Mouse (Mus musculus) gastrocnemius, postnatal 14 days (tissue): Measurements from ENCODE around the gene Ralgds. TPM values are rescaled to one million over a fixed set of nuclear protein-coding genes. Genes with fewer than 3 reads are reported as not detected.
"Not testable (repeated sequence)": the region's sequence is repeated elsewhere in the genome, so short reads cannot be mapped to it uniquely, and the experiment has no call there.

ENCODE experiments used
- DNase-seq: peaks from one replicate; pipeline ENCODE4 v3.0.0; 2021; ENCODE audit warnings: mixed read lengths
- intact Hi-C: fragments of 180-260 bp; cut with DNase I; formaldehyde crosslinking; loops from one replicate; pipeline ENCODE4 v1.15.1; 2025; ENCODE audit warnings: low total_unique reads
- long read RNA-seq, 2 experiments: library from polyadenylated mRNA; stranded (forward); transcript quantifications; one replicate each; pipeline ENCODE4 v2.0.0; 2021
- total RNA-seq, 2 experiments: library from RNA; stranded (reverse); gene quantifications; 2 replicates each; pipeline ENCODE4 v1.2.3; 2021

The Ralgds gene
- total RNA-seq, result 10 to 100 TPM; 17.1 to 25.3 TPM
- long read RNA-seq, experiment 1, transcript Ralgds-202 (18 exons, 3,102 nt), result minor isoform, 9 of 37 reads
- long read RNA-seq, experiment 1, transcript Ralgds-203 (18 exons, 3,683 nt), result major isoform, 18 of 37 reads
- long read RNA-seq, experiment 1, partial matches to known transcripts, result 4 of 37 reads
- long read RNA-seq, experiment 1, other reads (novel, unspliced or antisense), result 6 of 37 reads
- long read RNA-seq, experiment 2, transcript Ralgds-202 (18 exons, 3,102 nt), result minor isoform, 12 of 47 reads
- long read RNA-seq, experiment 2, transcript Ralgds-203 (18 exons, 3,683 nt), result major isoform, 15 of 47 reads
- long read RNA-seq, experiment 2, partial matches to known transcripts, result 5 of 47 reads
- long read RNA-seq, experiment 2, other reads (novel, unspliced or antisense), result 14 of 47 reads

DNA sequence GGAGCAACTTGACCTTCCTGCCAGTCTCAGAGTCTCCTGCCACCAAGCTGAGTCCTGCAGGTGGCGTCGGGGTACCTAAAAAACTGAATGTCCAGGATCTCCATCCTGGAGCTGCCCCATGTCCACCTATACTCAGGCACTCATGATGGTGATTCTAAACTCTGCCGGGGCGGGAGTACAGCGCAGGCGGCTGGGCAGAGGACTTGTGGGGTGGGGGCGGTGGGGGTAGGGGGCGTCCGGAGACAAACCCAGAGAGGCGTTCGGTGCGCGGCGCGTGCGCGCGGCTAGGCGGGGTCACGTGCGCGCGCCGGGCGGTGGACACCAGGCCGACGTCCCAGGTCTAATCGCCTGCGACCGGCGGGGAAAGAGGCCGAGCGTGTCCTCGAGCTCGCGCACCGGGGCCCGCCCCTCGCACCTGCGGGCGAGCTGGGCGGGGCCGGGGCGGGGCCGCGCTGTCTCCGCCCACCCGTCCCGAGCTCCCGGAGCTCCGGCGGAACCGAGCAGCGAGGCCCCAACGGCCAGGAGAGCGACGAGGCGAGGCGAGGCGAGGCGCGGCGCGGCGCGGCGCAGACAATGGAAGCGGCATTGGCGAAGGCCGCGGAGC lies at the start of gene Ralgds:
TSS of gene Ralgds (plus strand) at position 328 of the 604 bp plus-strand sequence.
- intact Hi-C loops, result loop anchor here (10.0 kb wide), 1 partner anchor 72 kb away; the partner anchor contains the start of gene Gtf3c5
- DNase-seq, result no peak

DNA sequence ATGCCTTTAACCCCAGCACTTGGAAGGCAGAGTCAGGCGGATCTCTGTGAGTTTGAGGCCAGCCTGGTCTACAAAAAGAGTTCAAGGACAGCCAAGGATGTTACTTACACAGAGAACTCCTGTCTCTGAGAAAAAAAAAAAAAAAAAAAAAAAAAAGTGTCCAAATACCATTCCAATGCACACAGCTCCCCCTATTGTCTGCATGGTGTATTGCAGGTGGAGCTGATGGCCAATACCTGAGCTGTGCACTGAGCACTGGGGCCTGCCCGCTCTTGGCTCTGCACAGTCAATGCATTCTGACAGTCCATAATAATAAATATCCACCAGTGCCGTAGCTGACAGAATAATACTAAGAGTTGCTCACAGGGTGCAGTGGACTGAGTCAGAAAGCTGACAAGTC lies 49.0 kb upstream of the Ralgds start:
- no peak for DNase-seq

DNA sequence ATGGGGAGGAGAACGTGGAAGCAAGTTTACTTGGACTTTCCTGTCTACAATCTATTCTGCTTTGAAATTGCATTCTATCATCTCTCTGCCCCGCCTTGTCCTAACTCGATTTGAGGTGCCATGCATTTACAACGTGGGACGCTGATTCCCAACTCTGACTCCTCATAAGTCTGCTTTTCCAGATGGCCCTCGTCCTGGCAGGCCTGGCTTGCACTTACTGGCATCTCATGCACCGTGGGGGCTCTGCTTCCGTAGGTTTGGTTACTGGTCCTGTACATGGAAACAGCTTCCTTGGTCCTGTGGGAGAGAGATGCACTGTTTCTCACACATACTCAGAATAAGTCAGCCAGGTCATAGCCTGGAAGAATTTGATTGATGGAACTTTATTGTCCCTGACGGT lies 48.0 kb upstream of the Ralgds start:
- DNase-seq, result no peak
- intact Hi-C loops, result no loop called here

More for the DNA sequence above, 49.0 kb upstream of the Ralgds start:
- intact Hi-C loops, result no loop called here

GRCm38 (mm10) chr2:28465836-28466518 lies 46.9 kb upstream of the Ralgds start, which contains the start of gene 1700007K13Rik:
Gene 1700007K13Rik, minus strand, starts transcription at chr2:28466332.
- DNase-seq, result peak; percentile 45
- intact Hi-C loops, result no loop called here

DNA sequence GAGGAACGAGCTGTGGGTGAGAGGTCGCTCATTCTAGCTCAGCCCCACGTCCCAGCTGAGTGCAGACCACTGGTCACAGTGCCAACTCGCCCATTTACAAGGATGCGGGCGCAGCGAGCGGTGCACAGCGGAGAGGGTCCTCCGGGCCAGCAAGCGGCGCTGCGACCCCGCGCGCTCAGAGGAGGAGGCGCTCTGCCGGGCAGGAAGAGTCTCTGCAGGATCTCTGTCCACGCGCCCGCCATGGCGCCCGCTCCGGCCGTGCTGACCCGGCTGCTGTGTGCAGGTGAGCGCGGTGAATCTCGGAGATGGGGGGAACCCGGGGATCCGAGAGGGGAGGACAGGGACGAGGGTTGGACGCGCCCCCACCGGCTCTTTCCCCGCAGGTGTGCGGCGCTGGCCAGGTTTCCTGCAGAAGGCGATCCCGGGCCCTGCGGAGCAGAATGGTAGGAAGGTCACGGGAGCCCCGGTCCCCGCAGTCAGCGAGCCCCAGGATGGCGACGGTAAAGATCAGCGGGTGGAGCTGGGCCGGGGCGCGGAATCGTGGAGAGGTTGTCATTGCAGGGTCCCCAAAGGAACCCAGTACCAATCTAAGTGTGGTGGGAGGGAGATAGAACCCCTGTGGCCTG lies 45.0 kb upstream of the Ralgds start, which contains the start of gene Mrps2:
TSS of gene Mrps2 (plus strand) at position 207 of the 626 bp plus-strand sequence.
- intact Hi-C loops, result no loop called here
- DNase-seq, result peak; percentile 88

DNA sequence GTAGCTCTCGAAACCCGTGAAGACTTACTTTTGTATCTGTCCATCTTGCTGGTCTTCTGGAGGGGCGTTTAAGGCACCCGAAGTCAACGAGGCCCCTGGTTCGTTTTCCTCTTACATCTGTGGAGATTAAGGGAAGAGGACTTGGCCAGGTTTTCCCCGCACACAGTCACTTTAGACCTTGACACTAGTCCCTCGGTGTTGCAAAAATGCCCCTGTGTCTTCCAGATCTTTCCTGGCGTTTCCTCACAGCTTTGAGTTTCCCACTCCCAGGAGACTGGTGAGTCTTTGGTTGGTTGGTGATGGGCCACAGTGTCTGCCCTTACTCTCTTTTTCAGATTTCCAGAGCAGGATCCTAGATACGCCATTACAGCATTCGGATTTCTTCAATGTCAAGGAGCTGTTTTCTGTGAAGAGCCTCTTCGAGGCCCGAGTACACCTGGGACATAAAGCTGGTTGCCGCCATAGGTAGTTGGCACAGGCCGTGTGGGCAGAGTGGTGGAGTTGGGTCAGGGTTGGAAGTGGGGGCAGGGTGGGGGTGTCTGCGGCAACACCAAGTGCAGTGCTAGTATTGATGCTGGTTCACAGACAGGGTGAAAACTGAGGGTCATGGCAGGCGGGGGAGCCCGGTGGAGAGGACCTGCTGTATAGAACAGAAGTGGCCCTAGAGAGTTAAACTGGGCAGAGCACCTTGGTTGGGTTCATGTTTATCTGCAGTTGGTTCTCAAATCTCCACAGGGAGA lies 44.3 kb upstream of the Ralgds start:
- intact Hi-C loops, result no loop called here
- DNase-seq, result no peak

DNA sequence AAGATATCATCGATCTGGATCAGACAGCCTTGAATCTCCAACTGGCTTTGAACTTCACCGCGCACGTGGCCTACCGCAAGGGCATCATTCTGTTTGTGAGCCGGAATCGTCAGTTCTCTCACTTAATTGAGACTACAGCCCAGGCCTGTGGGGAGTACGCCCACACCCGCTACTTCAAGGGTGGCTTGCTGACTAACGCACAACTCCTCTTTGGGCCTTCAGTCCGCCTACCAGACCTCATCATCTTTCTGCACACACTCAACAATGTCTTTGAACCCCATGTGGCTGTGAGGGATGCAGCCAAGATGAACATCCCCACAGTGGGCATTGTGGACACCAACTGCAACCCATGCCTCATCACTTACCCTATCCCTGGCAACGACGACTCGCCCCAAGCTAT lies 43.5 kb upstream of the Ralgds start:
- intact Hi-C loops, result no loop called here
- no peak for DNase-seq

DNA sequence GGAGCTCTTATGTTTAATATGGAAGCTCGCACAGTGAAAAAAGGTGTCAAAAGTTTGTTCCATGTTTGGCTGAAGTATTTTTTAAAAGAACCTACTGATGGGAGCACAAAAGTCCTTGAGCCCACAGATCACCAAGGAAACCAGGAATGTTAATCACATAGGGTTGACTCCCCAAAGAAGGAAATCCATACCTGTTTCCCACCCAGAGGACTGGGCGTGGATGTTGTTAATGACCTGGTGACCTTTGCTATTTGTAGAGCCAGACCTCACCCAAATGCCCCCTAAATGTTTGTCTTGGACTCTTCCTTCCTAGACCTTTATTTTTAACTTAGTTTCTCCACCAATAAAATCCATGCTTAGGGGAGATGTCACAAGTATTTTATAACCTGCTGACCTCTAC lies 42.3 kb upstream of the Ralgds start:
- intact Hi-C loops, result no loop called here
- no peak for DNase-seq

GRCm38 (mm10) chr2:28472011-28472410 lies 40.9 kb upstream of the Ralgds start:
- DNase-seq, intact Hi-C loops: not testable (repeated sequence)

- intact Hi-C loops, DNase-seq: not testable (repeated sequence)
Measured at GRCm38 (mm10) chr2:28477993-28478392, 34.9 kb upstream of the Ralgds start.

GRCm38 (mm10) chr2:28479208-28480204 lies 33.4 kb upstream of the Ralgds start:
- no peak for DNase-seq
- intact Hi-C loops, result no loop called here

DNA sequence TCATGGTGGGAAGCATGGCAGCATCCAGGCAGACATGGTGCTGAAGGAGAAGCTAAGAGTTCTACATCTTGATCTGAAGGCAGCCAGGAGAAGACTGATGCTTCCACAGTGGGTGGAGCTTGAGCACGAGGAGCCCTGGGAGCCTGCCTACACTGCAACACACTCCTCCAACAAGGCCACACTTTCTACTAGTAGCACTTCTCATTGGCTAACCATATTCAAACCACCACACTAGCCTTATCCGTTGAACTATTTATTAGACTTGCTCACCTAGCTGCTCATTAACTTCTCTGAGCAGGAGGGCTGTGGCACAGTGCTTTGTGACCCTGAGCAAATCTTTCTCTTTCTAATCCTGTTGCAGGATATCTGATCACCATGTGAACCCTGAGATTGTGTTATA lies 29.1 kb upstream of the Ralgds start:
- intact Hi-C loops, result no loop called here
- no peak for DNase-seq

DNA sequence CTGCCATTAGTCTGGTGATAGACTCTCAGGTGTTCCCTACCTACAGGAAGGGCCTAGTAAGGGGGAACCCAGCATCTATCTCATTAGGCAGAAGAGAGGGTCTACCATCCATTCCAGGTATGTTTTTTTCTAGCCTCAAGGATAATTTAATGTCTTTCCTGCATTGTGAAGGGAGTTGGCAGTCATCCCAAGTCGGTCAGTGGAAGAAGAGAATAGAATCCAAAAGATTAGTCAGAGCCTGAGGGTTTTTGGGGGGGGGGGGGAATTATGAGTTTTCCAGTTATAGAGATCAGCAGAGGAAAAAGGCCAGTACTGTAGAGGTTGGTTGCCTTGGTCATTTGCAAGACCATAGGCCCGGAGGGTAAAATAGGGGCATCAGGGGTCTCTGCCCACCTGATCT lies 18.4 kb upstream of the Ralgds start:
- intact Hi-C loops, result no loop called here
- DNase-seq, result no peak

GRCm38 (mm10) chr2:28495207-28495756 lies 17.6 kb upstream of the Ralgds start:
- intact Hi-C loops, result no loop called here

DNA sequence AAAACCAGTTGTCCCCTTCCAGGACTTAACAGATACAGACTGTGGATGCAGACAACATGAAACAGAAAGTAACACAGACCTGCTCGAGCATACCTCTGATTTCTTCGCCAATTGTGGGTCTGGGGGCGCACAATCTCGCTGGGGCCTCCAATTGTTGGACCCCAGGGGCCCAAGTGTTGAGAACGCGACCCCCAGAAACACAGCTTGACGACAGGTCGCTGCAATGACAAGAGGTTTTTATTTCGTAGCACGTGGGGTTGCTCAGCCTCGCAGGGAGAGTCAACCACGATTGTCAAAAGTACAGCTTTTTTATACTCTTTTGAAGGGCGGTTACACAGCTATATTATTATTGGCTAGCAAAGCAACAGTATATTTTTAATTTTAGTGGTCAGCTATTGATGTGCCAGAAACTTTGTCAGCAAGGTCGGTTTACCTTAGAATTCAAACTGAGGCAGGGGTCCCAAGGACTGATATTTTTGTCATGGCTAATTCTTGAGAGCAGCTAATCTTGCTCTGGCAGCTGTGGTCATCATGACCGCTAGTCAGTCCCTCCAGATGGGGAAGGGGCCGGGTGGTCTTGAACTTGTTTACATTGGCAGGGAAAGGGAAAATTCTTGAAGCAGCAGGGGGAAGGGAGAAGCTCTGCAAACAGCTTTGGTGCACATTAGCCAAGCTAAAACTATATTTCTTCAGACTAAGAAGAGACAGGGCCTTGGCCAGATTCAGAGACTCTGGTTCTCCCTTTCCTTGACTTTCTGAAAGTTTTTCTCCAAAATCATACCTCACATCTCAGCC lies 16.9 kb upstream of the Ralgds start:
- intact Hi-C loops, result no loop called here

More at GRCm38 (mm10) chr2:28495207-28495756, 17.6 kb upstream of the Ralgds start:
- no peak for DNase-seq

GRCm38 (mm10) chr2:28496671-28497070 lies 16.3 kb upstream of the Ralgds start, which contains the start of gene Gbgt1:
Gene Gbgt1, plus strand, starts transcription at chr2:28496891.
- no peak for DNase-seq
- intact Hi-C loops, result no loop called here

More for the DNA sequence above, 16.9 kb upstream of the Ralgds start:
- DNase-seq, result no peak

DNA sequence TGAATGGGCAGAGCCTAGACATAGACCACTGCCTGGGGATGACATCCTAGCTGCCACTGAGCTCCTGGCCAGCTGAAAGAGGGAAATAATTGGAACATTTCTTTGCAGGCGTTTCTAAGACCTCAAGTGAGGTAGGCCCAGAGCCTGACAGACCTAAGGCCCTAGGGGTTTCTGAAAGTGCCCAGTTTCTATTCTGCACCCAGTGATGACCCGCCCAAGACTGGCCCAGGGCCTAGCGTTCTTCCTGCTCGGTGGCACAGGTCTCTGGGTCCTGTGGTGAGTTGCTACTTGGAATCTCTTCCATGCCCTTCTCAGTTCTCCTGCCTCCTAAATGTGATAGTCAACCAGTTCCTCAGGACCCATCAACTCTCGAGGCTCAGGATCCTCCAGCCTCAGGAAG lies 15.4 kb upstream of the Ralgds start:
- no peak for DNase-seq
- intact Hi-C loops, result no loop called here
